Mouse (Mus musculus) heart, adult 2 months (tissue): ENCODE results near the gene Lsg1. TPM values are rescaled to one million over a fixed set of nuclear protein-coding genes. Genes with fewer than 3 reads are reported as not detected.

Source experiments
- DNase-seq, 2 experiments: peaks; one replicate each; pipeline ENCODE4 v3.0.0; 2021
- H3K27ac ChIP-seq: fragments of 200-600 bp; 2 replicates; pipeline ENCODE4 v1.8.1; 2022
- H3K27me3 ChIP-seq: fragments of 200-500 bp; 2 replicates; pipeline ENCODE4 v1.6.1; 2012; ENCODE audit warnings: mild to moderate bottlenecking, low read length, inconsistent platforms, mixed read lengths; ENCODE audit not compliant: control insufficient read depth, insufficient read depth
- H3K36me3 ChIP-seq: fragments of 200-500 bp; 2 replicates; pipeline ENCODE4 v1.6.1; 2012; ENCODE audit warnings: low read length, inconsistent platforms; ENCODE audit not compliant: control insufficient read depth, insufficient read depth
- H3K4me1 ChIP-seq: fragments of 200-500 bp; 2 replicates; pipeline ENCODE4 v1.6.1; 2011; ENCODE audit warnings: low read length; ENCODE audit not compliant: control insufficient read depth, insufficient read depth
- H3K4me3 ChIP-seq: fragments of 200-600 bp; 2 replicates; pipeline ENCODE4 v1.8.1; 2022
- H3K79me2 ChIP-seq: fragments of 200-500 bp; replicated peaks from 2 replicates; pipeline ENCODE4 v1.6.1; 2012; ENCODE audit warnings: mild to moderate bottlenecking, inconsistent platforms, low read length, moderate library complexity, mixed read lengths; ENCODE audit not compliant: control insufficient read depth, insufficient read depth
- H3K9ac ChIP-seq: fragments of 200-500 bp; 2 replicates; pipeline ENCODE4 v1.6.1; 2012; ENCODE audit warnings: low read depth, mild to moderate bottlenecking, control low read depth, inconsistent platforms, low read length, mixed read lengths
- CTCF ChIP-seq: fragments of 200-600 bp; IDR thresholded peaks from 2 replicates; pipeline ENCODE4 v1.8.1; 2022; ENCODE audit warnings: antibody characterized with exemption, mild to moderate bottlenecking, moderate library complexity
- EP300 ChIP-seq: fragments of 200-500 bp; IDR thresholded peaks from 2 replicates; pipeline ENCODE4 v1.6.1; 2011; ENCODE audit warnings: low read depth, low read length, control low read depth; ENCODE audit not compliant: insufficient read depth
- POLR2A ChIP-seq: fragments of 200-500 bp; IDR thresholded peaks from 2 replicates; pipeline ENCODE4 v1.6.1; 2011; ENCODE audit warnings: mild to moderate bottlenecking, low read depth, low read length, control low read depth; ENCODE audit not compliant: insufficient read depth
- WGBS: fragments of 180-500 bp; shearing (Covaris S2); methylation state at CpG from one replicate; pipeline ENCODE4 v1.1.7; 2018; 5-methylcytosine and 5-hydroxymethylcytosine counted together
- intact Hi-C: fragments of 180-260 bp; cut with DNase I; formaldehyde crosslinking; loops from one replicate; pipeline ENCODE4 v1.15.1; 2025
- polyA plus RNA-seq: library from polyadenylated mRNA; depleted of rRNA; stranded (reverse); fragments of >200 nt; gene quantifications from 2 replicates; pipeline ENCODE4 v1.2.3, GENCODE M21; 2012
- total RNA-seq, 2 experiments: library from RNA; stranded (reverse); gene quantifications; 2 replicates each; pipeline ENCODE4 v1.2.3; 2021

Lsg1 gene
- total and polyA plus RNA-seq, 3 experiments, result 5.5 to 21.2 (median 19.6) TPM

DNA sequence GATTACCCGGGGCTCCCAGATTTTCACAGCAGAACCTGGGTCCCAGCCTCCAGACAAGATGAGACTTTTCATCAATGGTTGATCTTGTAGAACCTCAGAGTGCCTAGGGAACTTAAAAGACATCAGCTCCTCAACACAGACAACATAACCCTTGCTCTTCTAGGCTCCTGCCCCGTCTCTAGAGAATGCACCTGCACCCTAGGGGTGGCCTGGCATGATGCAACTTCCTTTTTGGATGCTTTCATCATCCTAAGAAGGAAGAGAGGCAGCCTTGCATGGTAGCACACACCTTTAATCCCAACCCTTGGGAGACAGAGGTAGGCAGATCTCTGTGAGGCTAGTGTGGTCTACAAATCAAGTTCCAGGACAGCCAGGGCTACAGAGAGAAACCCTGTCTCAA lies 37.2 kb upstream of the Lsg1 start:
- no peak overlapping the region for H3K27ac ChIP-seq
- no peaks in the 10 kb centered on the region for H3K79me2 ChIP-seq
- DNase-seq, result no peak
- no peaks in the 10 kb centered on the region for H3K36me3 ChIP-seq
- no peak overlapping the region for H3K9ac ChIP-seq
- TF ChIP-seq CTCF, result no peak
- TF ChIP-seq EP300, result no peak
- TF ChIP-seq POLR2A, result no peak
- WGBS, result 76% methylated on average over 2 of the region's 2 CpGs
- peaks cover 3% of the 10 kb centered on the region; the same call in 1 of the 2 replicates for H3K4me1 ChIP-seq
- no peak overlapping the region for H3K4me3 ChIP-seq
- intact Hi-C loops, result no loop called here
- H3K27me3 ChIP-seq, result no peaks in the 10 kb centered on the region

DNA sequence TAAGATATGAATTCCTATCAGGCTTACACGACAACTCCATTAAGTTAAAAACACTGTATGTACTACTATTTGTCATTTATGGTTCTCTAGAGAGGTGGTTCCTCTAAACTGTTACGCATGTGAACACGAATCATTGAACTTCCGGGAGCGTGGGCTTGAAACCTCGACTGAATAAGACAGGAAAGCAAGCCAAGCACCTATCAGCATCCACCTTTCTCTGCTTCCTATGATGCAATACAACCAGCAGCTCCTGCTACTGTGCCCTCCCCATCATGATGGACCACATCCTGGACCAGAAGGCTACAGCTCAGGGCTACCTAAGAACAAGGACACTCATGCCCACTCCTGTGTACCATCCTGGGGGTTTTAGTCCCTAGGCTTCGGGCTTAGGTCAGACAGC lies 36.3 kb upstream of the Lsg1 start:
- TF ChIP-seq POLR2A, result no peak
- no peak for TF ChIP-seq CTCF
- no peak for TF ChIP-seq EP300
- no peaks in the 10 kb centered on the region for H3K27me3 ChIP-seq
- 67% methylated on average over 7 of the region's 7 CpGs for WGBS
- H3K4me3 ChIP-seq, result no peak overlapping the region
- no peak overlapping the region for H3K9ac ChIP-seq
- H3K79me2 ChIP-seq, result no peaks in the 10 kb centered on the region
- no peaks in the 10 kb centered on the region for H3K36me3 ChIP-seq
- no peak overlapping the region for H3K27ac ChIP-seq
- intact Hi-C loops, result no loop called here
- no peak for DNase-seq
- H3K4me1 ChIP-seq, result peaks cover 3% of the 10 kb centered on the region; the same call in 1 of the 2 replicates

DNA sequence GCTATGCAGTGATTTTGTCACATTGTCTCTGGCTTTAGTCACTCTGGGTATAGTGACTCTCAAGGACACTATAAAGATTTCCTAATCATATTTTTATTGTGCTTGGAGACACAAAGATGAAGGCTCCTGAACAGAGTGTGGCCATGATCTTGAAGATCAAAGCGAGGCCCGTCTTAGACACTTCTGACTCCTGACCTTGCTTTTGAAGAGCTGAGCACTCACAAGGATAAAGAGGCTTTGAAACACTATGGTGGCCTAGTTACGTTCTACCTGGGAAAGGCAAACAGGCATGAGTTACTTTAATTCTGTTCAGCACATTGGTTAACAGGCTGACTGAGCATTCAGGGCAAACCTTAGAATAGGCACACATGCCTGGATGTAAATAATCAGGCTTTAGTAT lies 28.9 kb upstream of the Lsg1 start:
- Histone ChIP-seq H3K79me2 (no peaks in the 10 kb centered on the region), H3K9ac (no peak overlapping the region), H3K4me1 (no peaks in the 10 kb centered on the region), H3K36me3 (no peaks in the 10 kb centered on the region), H3K27me3 (no peaks in the 10 kb centered on the region), H3K27ac (no peak overlapping the region), H3K4me3 (no peak overlapping the region)
- 97% methylated on average over 3 of the region's 3 CpGs for WGBS
- intact Hi-C loops, result no loop called here
- DNase-seq, result no peak
- TF ChIP-seq CTCF, result no peak
- TF ChIP-seq POLR2A, result no peak
- no peak for TF ChIP-seq EP300

DNA sequence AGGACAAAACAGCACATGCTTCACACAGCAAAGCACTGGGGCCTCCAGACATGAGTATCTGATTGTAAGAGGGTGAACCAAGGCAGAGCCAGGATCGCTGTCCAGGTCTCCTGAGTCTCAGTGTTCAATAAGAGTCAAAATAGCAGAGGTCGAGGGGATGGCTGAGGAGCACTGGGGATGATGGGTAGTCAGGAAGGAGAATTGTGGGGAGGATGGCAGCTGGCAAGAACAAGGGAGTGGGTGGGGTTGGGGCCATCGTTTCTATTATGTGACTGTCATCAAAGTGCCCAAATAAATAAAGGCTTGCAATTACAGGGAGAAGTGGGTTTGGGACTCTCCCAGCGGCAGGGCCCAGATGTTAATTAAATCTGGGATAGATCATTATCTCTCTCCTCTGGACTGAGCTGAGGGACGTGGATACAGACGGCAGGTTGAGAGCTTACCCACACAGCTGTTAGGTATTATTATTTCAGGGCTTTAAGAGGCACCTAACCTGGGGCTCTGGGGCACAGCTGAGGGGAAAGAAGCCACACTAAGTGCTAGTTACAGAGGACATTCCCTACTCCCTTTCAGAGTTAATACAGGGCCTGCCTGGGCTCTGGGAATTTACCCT lies 27.4 kb upstream of the Lsg1 start:
- no peaks in the 10 kb centered on the region for H3K79me2 ChIP-seq
- DNase-seq, result no peak
- no peaks in the 10 kb centered on the region for H3K27me3 ChIP-seq
- H3K4me3 ChIP-seq, result no peak overlapping the region
- WGBS, result 53% methylated on average over 6 of the region's 6 CpGs
- H3K27ac ChIP-seq, result no peak overlapping the region
- no peak overlapping the region for H3K9ac ChIP-seq
- no peak for TF ChIP-seq CTCF
- TF ChIP-seq POLR2A, result no peak
- no peak for TF ChIP-seq EP300
- H3K4me1 ChIP-seq, result no peaks in the 10 kb centered on the region
- H3K36me3 ChIP-seq, result no peaks in the 10 kb centered on the region
- intact Hi-C loops, result no loop called here

DNA sequence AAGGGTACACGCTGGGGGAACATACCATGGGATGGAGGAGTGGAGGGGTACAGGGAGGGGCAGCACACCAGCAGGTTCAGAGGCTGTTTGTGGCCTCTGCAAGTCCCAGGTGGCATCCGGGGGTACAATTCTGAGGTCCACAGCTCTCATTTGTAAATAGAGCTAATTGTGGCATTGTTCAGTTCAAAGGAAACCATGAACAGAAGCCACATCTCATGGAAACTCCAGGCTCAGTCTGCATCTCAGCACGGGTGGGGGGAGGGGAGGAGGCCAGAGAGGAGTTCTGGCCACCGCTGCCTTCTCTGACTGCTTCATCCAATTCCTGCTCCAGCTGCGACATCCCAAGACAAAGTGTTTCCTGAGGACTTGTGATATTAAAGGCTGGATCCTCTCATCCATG lies 26.7 kb upstream of the Lsg1 start:
- H3K27me3 ChIP-seq, result no peaks in the 10 kb centered on the region
- H3K4me3 ChIP-seq, result no peak overlapping the region
- no peaks in the 10 kb centered on the region for H3K36me3 ChIP-seq
- WGBS, result 41% methylated on average over 5 of the region's 5 CpGs
- no peak overlapping the region for H3K27ac ChIP-seq
- no peak for TF ChIP-seq POLR2A
- TF ChIP-seq EP300, result no peak
- TF ChIP-seq CTCF, result no peak
- intact Hi-C loops, result no loop called here
- H3K9ac ChIP-seq, result no peak overlapping the region
- no peak for DNase-seq
- no peaks in the 10 kb centered on the region for H3K4me1 ChIP-seq
- no peaks in the 10 kb centered on the region for H3K79me2 ChIP-seq

DNA sequence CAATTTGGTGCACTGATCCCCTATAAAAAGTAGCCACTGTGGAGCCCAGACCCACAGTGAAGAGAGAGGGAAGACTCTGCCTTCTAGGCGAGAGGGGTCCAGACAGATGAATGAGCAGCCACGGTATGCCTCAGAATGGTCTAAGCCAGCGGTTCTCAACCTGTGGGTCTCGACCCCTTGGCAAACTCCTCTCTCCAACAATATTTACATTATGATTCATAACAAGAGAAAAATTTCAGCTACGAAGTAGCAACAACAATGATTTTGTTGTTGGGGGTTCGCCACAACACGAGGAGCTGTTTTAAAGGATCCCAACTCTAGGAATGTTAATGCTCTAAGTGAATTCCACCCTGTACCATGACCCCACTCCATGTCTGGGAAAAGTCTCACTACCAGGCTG lies 25.7 kb upstream of the Lsg1 start:
- DNase-seq, result no peak
- Histone ChIP-seq H3K27me3 (no peaks in the 10 kb centered on the region), H3K79me2 (no peaks in the 10 kb centered on the region), H3K4me3 (no peak overlapping the region), H3K4me1 (no peaks in the 10 kb centered on the region), H3K36me3 (no peaks in the 10 kb centered on the region), H3K27ac (no peak overlapping the region), H3K9ac (no peak overlapping the region)
- intact Hi-C loops, result no loop called here
- WGBS, result 85% methylated on average over 7 of the region's 7 CpGs
- TF ChIP-seq POLR2A (no peak), EP300 (no peak), CTCF (no peak)
